Mouse (Mus musculus): Measurements from ENCODE around the gene Zfp507. TPM values are rescaled to one million over a fixed set of nuclear protein-coding genes. Genes with fewer than 3 reads are reported as not detected.

Zfp507 gene
- 23.4 TPM for polyA plus RNA-seq (2017; shearing (Covaris generic))

GRCm38 (mm10) chr7:35802906-35803595 lies at the start of gene Zfp507:
Zfp507 (minus strand) TSS chr7:35803003.

GRCm38 (mm10) chr7:35754033-35754885 lies 48.5 kb downstream of the Zfp507 start, which contains the start of gene Dpy19l3:
Dpy19l3 (minus strand) TSS chr7:35754454.

Other genes with a start within 250 kb of the Zfp507 start
- 41.8 TPM for gene Nudt19, start 246.7 kb downstream of the Zfp507 start, polyA plus RNA-seq (2017; shearing (Covaris generic))
- gene Rgs9bp, start 217.4 kb downstream of the Zfp507 start, polyA plus RNA-seq (2017; shearing (Covaris generic)) = not detected
- 68.3 TPM for gene Ankrd27, start 216.8 kb downstream of the Zfp507 start, polyA plus RNA-seq (2017; shearing (Covaris generic))
- gene Pdcd5, start 155.5 kb downstream of the Zfp507 start, polyA plus RNA-seq (2017; shearing (Covaris generic)) = 73.3 TPM
- gene Dpy19l3, start 48.5 kb downstream of the Zfp507 start, polyA plus RNA-seq (2017; shearing (Covaris generic)) = 62.6 TPM